Mouse (Mus musculus) layer of hippocampus, adult 11-12 months (tissue): ENCODE measurements around the gene Fev.

ENCODE experiments used
- DNase-seq: peaks from one replicate; pipeline ENCODE4 v3.0.0; 2022; ENCODE audit warnings: low spot score

Fev gene

GRCm38 (mm10) chr1:74880785-74881360, 4.3 kb downstream of the Fev start:
- peak; percentile 67 for DNase-seq

- no peak for DNase-seq
These were observed 8.0 kb downstream of the Fev start for GRCm38 (mm10) chr1:74877199-74877598.

- no peak for DNase-seq
These were observed 13.0 kb downstream of the Fev start for GRCm38 (mm10) chr1:74872218-74872617.

- no peak for DNase-seq
These were observed 23.4 kb downstream of the Fev start for GRCm38 (mm10) chr1:74861783-74862182.

- DNase-seq = no peak
These were observed 25.8 kb downstream of the Fev start for GRCm38 (mm10) chr1:74859223-74859984.

- DNase-seq = no peak
These were observed 26.4 kb downstream of the Fev start for GRCm38 (mm10) chr1:74858805-74859204.

GRCm38 (mm10) chr1:74858171-74858719, 27.0 kb downstream of the Fev start:
- peak; percentile 85 for DNase-seq

- DNase-seq = no peak
These were observed 27.5 kb downstream of the Fev start for GRCm38 (mm10) chr1:74857677-74858076.

GRCm38 (mm10) chr1:74857201-74857600, 28.0 kb downstream of the Fev start:
- no peak for DNase-seq

- no peak for DNase-seq
These were observed 28.4 kb downstream of the Fev start for GRCm38 (mm10) chr1:74856791-74857190.

- no peak for DNase-seq
These were observed 28.8 kb downstream of the Fev start for GRCm38 (mm10) chr1:74856439-74856720.

- no peak for DNase-seq
These were observed 29.4 kb downstream of the Fev start for GRCm38 (mm10) chr1:74855651-74856438.

- no peak for DNase-seq
These were observed 30.1 kb downstream of the Fev start for GRCm38 (mm10) chr1:74855156-74855555.

- DNase-seq = peak; percentile 96
These were observed 30.7 kb downstream of the Fev start, which contains the start of gene Cdk5r2 for GRCm38 (mm10) chr1:74854306-74855056. Gene Cdk5r2 (plus strand): TSS chr1:74854934.

- DNase-seq = no peak
These were observed 34.0 kb downstream of the Fev start for GRCm38 (mm10) chr1:74851001-74851775.

GRCm38 (mm10) chr1:74850251-74850650, 35.0 kb downstream of the Fev start:
- DNase-seq = peak; percentile 56

GRCm38 (mm10) chr1:74848946-74849345, 36.3 kb downstream of the Fev start:
- no peak for DNase-seq

- DNase-seq = no peak
These were observed 38.9 kb downstream of the Fev start for GRCm38 (mm10) chr1:74846341-74846740.

- no peak for DNase-seq
These were observed 42.1 kb downstream of the Fev start for GRCm38 (mm10) chr1:74843090-74843489.

- DNase-seq = no peak
These were observed 52.0 kb downstream of the Fev start for GRCm38 (mm10) chr1:74833255-74833654.
